Mouse (Mus musculus) CH12.LX (cell line): ENCODE measurements at regions not wholly inside any gene's neighbourhood (a gene's known extent, or its start where the extent isn't known, plus 50 kb on each side); places are given as distances from the start of the nearest gene placed in this dataset.

Experiments used
- RCOR1 ChIP-seq: conservative IDR thresholded peaks from 2 replicates; pipeline ENCODE4 v1.6.1; 2012; ENCODE audit warnings: low read depth, mild to moderate bottlenecking, inconsistent platforms, low read length, improper control_type of control experiment
- USF1 ChIP-seq: IDR thresholded peaks from 2 replicates; pipeline ENCODE4 v1.6.1; 2014; ENCODE audit warnings: low read depth, mild to moderate bottlenecking, inconsistent platforms, low read length, improper control_type of control experiment

DNA sequence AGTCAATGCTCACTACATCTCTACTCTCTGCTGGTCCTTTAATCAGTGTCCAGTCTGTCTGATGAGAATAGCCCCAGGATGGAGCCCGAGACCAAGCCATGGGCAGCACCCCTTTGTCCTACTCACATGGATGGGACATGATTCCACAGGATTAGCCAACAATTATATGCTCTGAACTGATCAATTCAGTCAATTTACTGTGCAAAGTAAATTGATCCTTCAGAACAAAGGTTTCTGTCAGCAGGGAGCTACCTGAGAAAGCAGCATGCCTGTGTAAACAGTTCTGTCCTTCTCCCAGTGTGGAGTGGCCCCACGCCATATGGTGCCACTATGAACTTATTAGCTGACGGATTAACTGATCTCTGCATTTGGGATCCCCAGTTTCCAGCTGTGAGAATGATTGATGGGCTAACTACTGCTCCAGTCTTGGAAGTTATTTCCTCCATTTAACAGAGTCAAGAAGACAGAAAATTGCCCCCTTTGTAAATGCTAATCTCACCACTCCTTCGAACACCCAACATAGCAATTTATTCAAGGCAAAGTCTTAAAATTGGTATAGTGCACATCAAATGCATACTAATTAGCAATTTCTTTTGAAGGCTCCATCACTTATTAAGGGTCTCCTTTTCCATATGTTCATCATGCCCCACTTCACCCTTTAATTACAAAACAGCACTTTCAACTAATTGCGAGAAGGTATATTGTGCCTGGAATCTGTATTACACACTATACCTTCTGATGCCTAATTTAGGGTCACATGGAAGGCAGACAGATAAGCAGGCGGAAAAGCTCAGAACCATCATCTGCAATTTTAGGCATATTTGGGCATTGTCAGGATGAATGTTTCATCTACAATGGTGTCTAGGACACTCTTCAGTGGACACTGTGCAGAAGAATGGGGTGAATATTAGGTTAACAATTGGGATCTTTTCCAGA lies 417.3 kb downstream of the Tmem161b start:
- TF ChIP-seq RCOR1 (no peak), USF1 (no peak)
